Mouse (Mus musculus) forebrain, postnatal 0 days (tissue): ENCODE data around the gene Jmjd1c. TPM values are rescaled to one million over a fixed set of nuclear protein-coding genes. Genes with fewer than 3 reads are reported as not detected.
A peak's percentile ranks its signal among the peaks of the same experiment; 100 is the strongest.
"Not testable (repeated sequence)": the region's sequence is repeated elsewhere in the genome, so short reads cannot be mapped to it uniquely, and the experiment has no call there.

Source experiments
- ATAC-seq: fragments of 200-750 bp; cut with Nextera tagmentation; 2 replicates; pipeline ENCODE4 v1.8.0; 2017; ENCODE audit warnings: mild to moderate bottlenecking, moderate library complexity
- DNase-seq: peaks from one replicate; pipeline ENCODE4 v3.0.0-alpha.2; 2015
- H3K27ac ChIP-seq: fragments of 300-500 bp; sonication (generic); 2 replicates; pipeline ENCODE4 v1.5.1; 2014; ENCODE audit warnings: low read depth, mild to moderate bottlenecking, antibody characterized with exemption, low read length, moderate library complexity, mixed read lengths
- H3K27me3 ChIP-seq: fragments of 300-500 bp; sonication (generic); 2 replicates; pipeline ENCODE4 v1.6.1; 2014; ENCODE audit warnings: mild to moderate bottlenecking, low read length, mixed read lengths; ENCODE audit not compliant: insufficient read depth
- H3K36me3 ChIP-seq: fragments of 300-500 bp; sonication (generic); 2 replicates; pipeline ENCODE4 v1.6.1; 2014; ENCODE audit warnings: mild to moderate bottlenecking, moderate library complexity; ENCODE audit not compliant: insufficient read depth
- H3K4me1 ChIP-seq: fragments of 300-500 bp; sonication (generic); 2 replicates; pipeline ENCODE4 v1.6.1; 2014; ENCODE audit warnings: antibody characterized with exemption; ENCODE audit not compliant: insufficient read depth
- H3K4me2 ChIP-seq: fragments of 300-500 bp; sonication (generic); 2 replicates; pipeline ENCODE4 v1.6.1; 2014; ENCODE audit warnings: low read depth, mild to moderate bottlenecking, moderate library complexity
- H3K4me3 ChIP-seq: fragments of 300-500 bp; sonication (generic); 2 replicates; pipeline ENCODE4 v1.5.1; 2014; ENCODE audit warnings: low read depth, low read length, mixed read lengths
- H3K9ac ChIP-seq: fragments of 300-500 bp; sonication (generic); 2 replicates; pipeline ENCODE4 v1.6.1; 2014; ENCODE audit warnings: mild to moderate bottlenecking
- H3K9me3 ChIP-seq: fragments of 300-500 bp; sonication (generic); 2 replicates; pipeline ENCODE4 v1.6.1; 2016; ENCODE audit warnings: low read length
- CTCF ChIP-seq: sonication (generic); IDR thresholded peaks from 2 replicates; pipeline ENCODE4 v1.5.1; 2016; ENCODE audit warnings: antibody characterized with exemption, control low read depth, low read depth
- WGBS: fragments of 180-500 bp; shearing (Covaris S2); extraction: QIAGEN DNeasy Blood & Tissue Kit; methylation state at CpG from one replicate; pipeline ENCODE4 v1.1.7; 2014; 5-methylcytosine and 5-hydroxymethylcytosine counted together
- polyA plus RNA-seq: library from polyadenylated mRNA; unstranded; fragments of >200 nt; fragmentation: Nextera tagmentation; extraction: Ambion mirVana; gene quantifications from 2 replicates; pipeline ENCODE4 v1.2.1, GENCODE M21; 2015
- total RNA-seq: library from RNA; depleted of rRNA; stranded (reverse); fragments of >200 nt; gene quantifications from 2 replicates; pipeline ENCODE4 v1.2.3, GENCODE M21; 2014

Jmjd1c gene
- total and polyA plus RNA-seq, 2 experiments from 2014 or later, result 44.4 to 76.8 TPM

- no peak overlapping the region for H3K9ac ChIP-seq
- no peak overlapping the region for H3K4me2 ChIP-seq
- H3K27me3 ChIP-seq, result no peaks in the 10 kb centered on the region
- no peaks in the 10 kb centered on the region; the same call in 1 of the 2 replicates for H3K4me1 ChIP-seq
- TF ChIP-seq CTCF, result no peak
- WGBS, result 72% methylated on average over 14 of the region's 14 CpGs
- ATAC-seq, result no peak
- no peak for DNase-seq
- peaks cover 5% of the 10 kb centered on the region; the same call in 1 of the 2 replicates for H3K36me3 ChIP-seq
- no peak overlapping the region for H3K4me3 ChIP-seq
- H3K27ac ChIP-seq, result no peak overlapping the region
- no peaks in the 10 kb centered on the region for H3K9me3 ChIP-seq
Observed at GRCm38 (mm10) chr10:67111044-67111798, 15.3 kb downstream of the Jmjd1c start.

- Histone ChIP-seq H3K4me1 (no peaks in the 10 kb centered on the region; the same call in 1 of the 2 replicates), H3K4me2 (no peak overlapping the region), H3K36me3 (peaks cover 5% of the 10 kb centered on the region; the same call in 1 of the 2 replicates), H3K27me3 (no peaks in the 10 kb centered on the region), H3K27ac (no peak overlapping the region), H3K9ac (no peak overlapping the region), H3K9me3 (no peaks in the 10 kb centered on the region), H3K4me3 (no peak overlapping the region)
- DNase-seq, result no peak
- 88% methylated on average over 5 of the region's 5 CpGs for WGBS
- TF ChIP-seq CTCF, result no peak
- ATAC-seq, result no peak
Observed at GRCm38 (mm10) chr10:67111799-67112177, 15.9 kb downstream of the Jmjd1c start.

GRCm38 (mm10) chr10:67112967-67113366, 17.0 kb downstream of the Jmjd1c start:
- H3K36me3 ChIP-seq, H3K9ac ChIP-seq, H3K4me3 ChIP-seq, H3K27me3 ChIP-seq, DNase-seq, H3K27ac ChIP-seq, ATAC-seq, H3K4me1 ChIP-seq, H3K9me3 ChIP-seq, H3K4me2 ChIP-seq: not testable (repeated sequence)
- WGBS, result 90% methylated on average over 5 of the region's 5 CpGs

GRCm38 (mm10) chr10:67113833-67114232, 17.9 kb downstream of the Jmjd1c start:
- peaks cover 5% of the 10 kb centered on the region; the same call in 1 of the 2 replicates for H3K36me3 ChIP-seq
- DNase-seq, result no peak
- no peaks in the 10 kb centered on the region; the same call in 1 of the 2 replicates for H3K4me1 ChIP-seq
- no peak for ATAC-seq
- WGBS, result 80% methylated on average over 11 of the region's 11 CpGs
- no peak overlapping the region for H3K4me3 ChIP-seq
- no peaks in the 10 kb centered on the region for H3K27me3 ChIP-seq
- no peak overlapping the region for H3K27ac ChIP-seq
- H3K9ac ChIP-seq, result no peak overlapping the region
- no peak for TF ChIP-seq CTCF
- no peak overlapping the region for H3K4me2 ChIP-seq
- no peaks in the 10 kb centered on the region for H3K9me3 ChIP-seq

GRCm38 (mm10) chr10:67115115-67115514, 19.2 kb downstream of the Jmjd1c start:
- Histone ChIP-seq H3K4me1 (no peaks in the 10 kb centered on the region; the same call in 1 of the 2 replicates), H3K27ac (0 out of 2 replicates have a peak overlapping the region, but pooled peaks have one; percentile 24), H3K4me2 (no peak overlapping the region), H3K4me3 (no peak overlapping the region), H3K36me3 (no peaks in the 10 kb centered on the region), H3K9me3 (no peaks in the 10 kb centered on the region), H3K9ac (no peak overlapping the region), H3K27me3 (no peaks in the 10 kb centered on the region)
- no peak for TF ChIP-seq CTCF
- DNase-seq, result no peak
- ATAC-seq, result 0 out of 2 replicates have a peak, but pooled peaks have one; percentile 27
- 24% methylated on average over 6 of the region's 6 CpGs for WGBS

- no peaks in the 10 kb centered on the region for H3K9me3 ChIP-seq
- H3K4me1 ChIP-seq, result no peaks in the 10 kb centered on the region; the same call in 1 of the 2 replicates
- DNase-seq (no peak), ATAC-seq (peak; percentile 70)
- 14% methylated on average over 5 of the region's 5 CpGs for WGBS
- H3K4me2 ChIP-seq, result no peak overlapping the region
- H3K36me3 ChIP-seq, result no peaks in the 10 kb centered on the region
- H3K27ac ChIP-seq, result 0 out of 2 replicates have a peak overlapping the region, but pooled peaks have one; percentile 24
- no peak overlapping the region for H3K4me3 ChIP-seq
- H3K27me3 ChIP-seq, result no peaks in the 10 kb centered on the region
- peak overlapping the region; percentile 1; the same call in 1 of the 2 replicates for H3K9ac ChIP-seq
- no peak for TF ChIP-seq CTCF
Observed at GRCm38 (mm10) chr10:67115666-67116091, 19.8 kb downstream of the Jmjd1c start.

GRCm38 (mm10) chr10:67116251-67116650, 20.3 kb downstream of the Jmjd1c start:
- ATAC-seq, result no peak

More at GRCm38 (mm10) chr10:67116251-67116650, 20.3 kb downstream of the Jmjd1c start:
- no peaks in the 10 kb centered on the region for H3K9me3 ChIP-seq
- no peak overlapping the region for H3K9ac ChIP-seq
- H3K4me3 ChIP-seq, result no peak overlapping the region
- 34% methylated on average over 8 of the region's 8 CpGs for WGBS
- no peak for TF ChIP-seq CTCF
- no peak overlapping the region for H3K4me2 ChIP-seq
- H3K27me3 ChIP-seq, result no peaks in the 10 kb centered on the region
- H3K27ac ChIP-seq, result no peak overlapping the region
- no peaks in the 10 kb centered on the region for H3K36me3 ChIP-seq
- no peak for DNase-seq
- H3K4me1 ChIP-seq, result no peaks in the 10 kb centered on the region; the same call in 1 of the 2 replicates
